Mouse (Mus musculus) thymus, postnatal 4 days (tissue): ENCODE data around the gene Rdh16.
"Not testable (repeated sequence)": the region's sequence is repeated elsewhere in the genome, so short reads cannot be mapped to it uniquely, and the experiment has no call there.

Experiments used
- DNase-seq: peaks from one replicate; pipeline ENCODE4 v3.0.0; 2021

The Rdh16 gene

DNA sequence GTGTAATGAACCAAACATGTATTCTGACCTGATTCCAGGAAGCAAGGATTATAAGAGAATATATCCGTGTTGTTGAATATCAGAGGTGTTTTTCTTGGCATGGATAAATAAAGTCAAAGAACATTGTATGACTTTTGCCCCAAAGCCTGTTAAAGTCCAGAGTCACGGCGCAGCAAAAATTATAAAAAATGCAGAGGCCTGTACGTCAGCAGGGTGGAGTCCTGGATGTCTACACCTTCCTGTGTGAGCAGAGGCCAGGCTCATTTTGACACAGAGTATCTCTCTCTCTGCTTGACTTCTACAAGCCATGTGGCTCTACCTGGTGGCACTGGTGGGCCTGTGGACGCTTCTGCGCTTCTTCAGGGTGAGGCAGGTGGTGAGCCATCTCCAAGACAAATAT, at the start of gene Rdh16:
TSS of gene Rdh16 (plus strand) at position 262 of the 400 bp plus-strand sequence.
- DNase-seq, result no peak

DNA sequence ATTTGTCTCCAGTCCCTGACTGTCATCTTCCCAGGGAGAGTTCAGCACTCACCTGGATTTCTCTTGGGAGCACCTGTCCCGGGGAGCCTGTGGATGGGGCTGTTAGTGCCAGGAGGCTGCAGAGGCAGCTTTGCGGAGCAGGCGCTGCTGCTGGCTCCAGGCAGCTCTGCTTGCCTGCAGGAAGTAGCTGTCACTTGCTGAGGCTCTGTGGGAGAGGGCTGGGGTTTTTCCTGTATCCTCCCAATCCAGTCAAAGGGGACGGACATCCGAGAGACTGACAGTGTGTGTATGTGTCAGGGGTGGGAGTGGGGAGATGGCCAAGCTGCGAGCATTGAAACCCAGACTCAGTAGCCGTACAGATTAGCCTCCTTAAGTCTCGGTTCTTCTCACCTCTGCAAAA, 49.4 kb upstream of the Rdh16 start, which contains the start of gene Gpr182:
TSS of gene Gpr182 (minus strand) at position 185 of the 400 bp plus-strand sequence.
- DNase-seq, result no peak

DNA sequence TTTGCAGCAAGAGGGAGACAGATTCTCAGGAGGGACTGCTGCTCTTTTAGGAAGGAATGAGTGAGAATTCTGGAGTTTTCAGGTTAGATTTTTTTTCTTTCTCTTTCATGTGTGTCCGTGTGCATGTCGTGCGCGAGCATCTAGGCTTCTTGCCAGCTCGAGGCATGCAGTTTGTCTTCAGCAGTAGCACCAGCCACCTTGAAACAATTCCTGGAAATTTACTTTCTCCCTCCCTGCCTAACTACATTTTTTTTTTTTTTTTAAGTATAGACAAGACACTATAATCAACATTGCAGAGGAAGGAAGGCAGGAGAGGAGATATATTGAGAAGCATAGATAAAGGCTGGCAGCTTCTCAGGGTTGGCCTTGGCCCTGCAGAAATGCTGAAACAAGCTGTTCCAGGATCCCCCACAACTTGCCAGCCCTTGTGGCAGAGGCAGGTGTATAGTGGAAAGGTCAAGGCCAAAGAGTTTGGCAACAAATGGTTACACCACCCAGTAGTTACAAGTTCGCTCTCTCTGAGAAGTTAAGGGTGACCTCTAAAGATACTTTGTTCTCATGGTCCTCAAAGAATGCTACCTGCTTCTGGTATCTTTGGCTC, 46.3 kb upstream of the Rdh16 start:
- DNase-seq, result no peak

DNA sequence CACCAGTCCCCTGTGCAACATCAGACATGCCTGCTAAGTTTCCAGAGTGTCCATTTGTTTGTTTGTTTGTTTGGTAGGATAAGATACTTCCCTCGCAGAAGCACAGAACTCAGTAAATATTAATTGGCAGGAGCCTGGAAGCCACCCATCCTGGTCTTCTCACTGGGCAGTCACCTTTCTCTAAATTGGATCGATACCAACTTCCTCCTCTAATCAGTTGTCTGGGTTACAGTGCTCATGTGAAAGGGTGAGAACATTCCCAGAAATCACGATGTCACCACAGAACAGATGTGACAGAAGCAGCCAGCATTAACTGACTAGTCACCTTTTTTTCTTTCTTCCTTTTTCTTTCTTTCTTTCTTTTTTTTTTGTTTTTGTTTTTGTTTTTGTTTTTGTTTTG, 45.7 kb upstream of the Rdh16 start:
- no peak for DNase-seq

DNA sequence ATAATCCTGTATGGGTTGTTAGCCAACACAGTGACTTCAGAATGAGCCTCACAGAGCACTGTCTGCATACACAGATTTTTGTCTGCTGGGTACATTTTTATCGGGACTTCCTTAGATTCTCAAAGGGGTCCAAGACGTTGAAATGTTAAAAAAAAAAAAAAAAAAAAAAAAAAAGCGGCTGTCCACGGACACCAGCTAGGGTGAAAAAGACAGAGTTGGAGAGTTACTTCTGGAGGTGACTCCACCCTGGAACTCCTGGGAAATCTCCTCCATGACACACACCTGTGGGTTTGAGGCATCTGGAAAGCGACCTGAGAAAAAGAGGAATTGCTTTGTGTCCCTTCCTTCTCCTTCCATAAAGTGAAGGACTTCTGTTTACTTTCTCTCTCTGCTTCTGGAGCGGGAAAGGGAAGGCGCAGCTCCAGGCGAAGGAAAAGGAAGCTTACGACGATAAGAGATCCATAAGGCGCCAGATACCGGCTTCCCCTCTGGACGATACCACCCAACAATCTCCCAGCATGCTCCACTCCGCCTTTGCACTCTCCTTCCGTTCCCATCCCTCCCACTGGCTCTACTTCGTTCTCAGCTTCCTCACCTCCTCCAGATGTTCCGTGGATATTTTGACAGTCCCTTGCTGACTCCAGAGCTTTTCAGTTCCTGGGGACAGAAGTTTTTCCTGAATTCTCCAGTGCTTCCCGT, 45.0 kb upstream of the Rdh16 start:
- no peak for DNase-seq

DNA sequence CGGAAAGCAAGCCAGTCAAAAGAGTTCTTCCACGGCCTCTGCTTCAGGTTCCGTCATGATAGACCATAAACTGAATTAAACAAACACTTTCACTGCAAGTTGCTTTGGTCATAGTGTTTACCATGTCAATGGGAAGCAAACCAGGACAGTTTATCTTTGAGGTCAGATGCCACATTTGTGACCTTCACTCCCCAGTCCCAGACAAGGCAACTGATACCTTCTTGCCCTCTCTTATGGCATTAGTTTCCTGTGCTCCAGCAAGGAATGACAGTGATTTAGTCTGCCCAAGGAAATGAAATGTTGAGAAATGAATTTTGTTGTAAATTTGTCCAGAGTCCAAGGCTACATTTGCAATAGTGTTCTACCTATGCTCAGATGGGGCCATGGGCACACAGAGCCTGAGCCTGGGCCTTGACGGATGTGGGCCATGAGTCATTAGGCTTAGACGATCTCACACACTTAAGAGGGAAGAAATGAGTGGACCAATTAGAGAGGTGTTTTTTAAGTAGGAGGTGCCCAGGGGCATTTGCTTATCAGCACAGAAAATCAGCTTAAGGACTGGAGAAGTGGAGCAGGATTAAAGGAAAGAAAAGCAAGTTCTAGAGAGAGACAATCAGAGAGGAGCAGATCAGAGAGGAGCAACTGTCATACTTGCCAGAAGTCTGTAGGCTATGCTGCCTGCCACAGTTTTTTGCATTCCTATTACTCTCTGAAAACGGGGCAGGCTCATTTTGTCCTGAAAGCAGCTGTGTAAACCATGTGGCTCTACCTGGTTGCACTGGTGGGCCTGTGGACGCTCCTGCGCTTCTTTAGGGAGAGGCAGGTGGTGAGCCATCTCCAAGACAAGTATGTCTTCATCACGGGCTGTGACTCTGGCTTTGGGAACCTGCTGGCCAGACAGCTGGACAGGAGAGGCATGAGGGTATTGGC, 41.5 kb upstream of the Rdh16 start, which contains the start of the genes Rdh1 and Rdh16f1:
TSS of gene Rdh1 (plus strand) at position 541 of the 930 bp plus-strand sequence.
TSS of gene Rdh16f1 (plus strand) at position 607 of the 930 bp plus-strand sequence.
- no peak for DNase-seq

DNA sequence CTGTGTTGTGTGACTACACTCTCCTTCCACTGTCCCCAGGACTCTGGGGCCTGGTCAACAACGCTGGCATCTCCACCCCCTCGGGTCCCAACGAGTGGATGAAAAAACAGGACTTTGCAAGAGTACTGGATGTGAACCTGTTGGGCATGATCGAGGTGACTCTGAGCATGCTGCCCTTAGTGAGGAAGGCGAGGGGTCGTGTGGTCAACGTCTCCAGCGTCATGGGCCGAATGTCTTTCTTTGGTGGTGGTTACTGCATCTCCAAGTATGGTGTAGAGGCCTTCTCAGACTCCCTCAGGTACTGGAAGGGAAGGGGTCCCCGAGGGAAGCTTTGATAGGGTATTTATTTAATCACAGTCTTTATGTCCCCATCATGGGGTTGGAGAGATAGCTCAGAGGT, 38.0 kb upstream of the Rdh16 start:
- DNase-seq, result not testable (repeated sequence)

DNA sequence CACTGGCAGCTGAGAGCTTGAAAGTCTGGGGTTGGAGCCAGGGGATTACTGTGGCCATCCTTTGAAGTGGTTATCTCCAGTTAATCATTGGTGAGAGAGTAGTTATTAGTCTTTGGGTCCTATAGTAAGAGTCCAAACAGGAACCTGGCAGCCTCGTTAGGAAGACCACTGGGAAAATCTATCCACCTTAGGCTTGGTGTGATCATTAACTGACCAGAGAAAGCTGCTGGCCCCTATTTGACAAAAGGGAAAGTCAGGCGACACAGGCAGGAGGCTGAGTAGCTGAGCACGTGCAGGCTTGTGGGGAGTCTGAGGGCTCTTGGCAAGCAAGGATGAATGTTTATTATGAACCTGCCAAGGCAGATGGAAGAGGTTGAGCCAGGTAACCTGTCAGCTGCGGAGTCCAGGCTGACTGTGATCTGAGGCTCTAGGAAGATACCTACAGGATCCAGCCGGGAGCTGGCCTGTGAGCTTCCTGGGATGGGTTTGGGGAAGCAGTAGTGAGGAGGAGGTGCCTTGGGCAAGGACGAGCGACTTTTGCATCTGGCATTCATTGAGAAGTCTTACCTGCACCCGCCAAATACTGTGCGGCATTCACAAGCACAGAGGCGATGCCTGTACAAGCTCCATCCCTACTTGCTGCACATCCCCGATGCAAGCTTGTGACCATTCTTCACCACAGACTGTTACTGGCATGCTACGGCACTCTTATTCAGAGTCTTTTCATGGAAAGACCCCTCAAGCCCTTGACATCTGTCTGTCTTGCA, 36.9 kb upstream of the Rdh16 start:
- DNase-seq, result no peak

DNA sequence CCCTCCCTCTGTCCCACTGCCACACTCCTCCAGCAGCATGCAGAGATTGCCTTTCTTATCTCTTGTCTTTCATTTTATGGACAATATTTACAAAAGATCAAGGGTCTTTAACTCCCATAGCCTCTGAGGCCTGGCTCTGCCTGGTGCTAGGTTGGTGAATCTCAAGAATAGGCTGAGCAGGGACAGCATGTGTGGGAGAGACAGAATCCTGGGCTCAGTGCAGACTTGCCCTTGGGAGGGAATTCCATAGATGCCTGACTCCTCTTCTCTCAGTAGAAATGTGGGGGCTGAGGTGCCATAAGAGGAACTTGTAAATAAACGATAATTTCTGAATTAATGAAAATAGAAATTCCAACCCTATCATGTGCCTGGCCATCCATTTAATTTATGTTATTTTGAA, 34.4 kb upstream of the Rdh16 start:
- DNase-seq, result no peak

DNA sequence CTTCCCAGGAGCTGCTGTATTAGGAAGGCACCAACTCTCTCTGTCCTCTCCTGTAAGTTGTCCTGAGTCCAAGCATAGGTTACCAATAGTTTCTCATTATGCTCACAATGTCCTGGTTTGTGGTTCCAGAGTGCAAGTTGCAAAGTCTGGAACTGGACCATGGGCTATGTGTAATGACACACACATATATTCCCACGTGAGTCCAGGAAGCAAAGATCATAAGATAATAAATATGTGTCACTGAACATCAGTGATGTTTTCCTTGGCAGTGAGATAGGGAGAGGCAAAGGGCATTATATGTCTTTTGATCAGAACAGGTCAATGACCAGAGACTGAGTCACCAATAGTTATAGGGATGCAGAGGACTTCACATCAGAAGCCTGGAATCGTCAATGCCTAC, 24.9 kb upstream of the Rdh16 start, which contains the start of gene Rdh9:
TSS of gene Rdh9 (plus strand) at position 376 of the 400 bp plus-strand sequence.
- DNase-seq, result no peak

DNA sequence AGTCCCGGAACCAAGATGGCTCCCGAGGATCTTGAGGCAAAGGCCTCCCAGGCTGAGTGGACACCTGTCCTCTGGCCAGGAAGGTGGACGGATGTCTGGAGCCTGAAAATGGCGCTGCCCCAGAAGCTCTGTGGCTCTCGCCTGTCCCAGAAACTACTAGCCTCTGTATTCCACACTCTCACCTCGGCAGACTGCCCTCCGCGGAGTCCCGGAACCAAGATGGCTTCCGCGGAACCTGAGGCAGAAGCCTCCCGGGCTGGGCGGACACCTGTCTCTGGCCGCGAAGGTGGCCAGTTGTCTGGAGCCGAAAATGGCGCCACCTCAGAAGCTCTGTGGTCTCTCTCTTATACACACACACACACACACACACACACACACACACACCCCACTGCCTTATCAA, 18.6 kb upstream of the Rdh16 start:
- DNase-seq, result not testable (repeated sequence)

DNA sequence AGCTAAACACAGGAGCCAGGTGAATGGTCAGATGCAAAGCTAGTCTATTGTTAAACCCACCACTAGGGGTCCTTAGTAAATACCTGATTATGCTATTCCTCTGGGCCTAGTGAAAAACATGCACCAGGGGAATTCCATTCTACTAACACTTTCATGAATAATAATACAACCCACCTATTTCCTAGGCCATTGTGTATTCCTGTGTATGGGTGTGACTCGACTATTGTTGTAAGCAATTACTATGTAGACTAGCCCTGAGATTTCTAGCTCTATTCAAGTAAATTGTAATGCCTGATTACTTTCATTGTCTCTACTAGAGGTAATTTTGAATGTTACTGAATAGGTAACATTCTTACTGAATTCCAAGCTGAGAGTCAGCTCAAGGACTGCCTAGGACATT, 15.5 kb upstream of the Rdh16 start:
- not testable (repeated sequence) for DNase-seq

DNA sequence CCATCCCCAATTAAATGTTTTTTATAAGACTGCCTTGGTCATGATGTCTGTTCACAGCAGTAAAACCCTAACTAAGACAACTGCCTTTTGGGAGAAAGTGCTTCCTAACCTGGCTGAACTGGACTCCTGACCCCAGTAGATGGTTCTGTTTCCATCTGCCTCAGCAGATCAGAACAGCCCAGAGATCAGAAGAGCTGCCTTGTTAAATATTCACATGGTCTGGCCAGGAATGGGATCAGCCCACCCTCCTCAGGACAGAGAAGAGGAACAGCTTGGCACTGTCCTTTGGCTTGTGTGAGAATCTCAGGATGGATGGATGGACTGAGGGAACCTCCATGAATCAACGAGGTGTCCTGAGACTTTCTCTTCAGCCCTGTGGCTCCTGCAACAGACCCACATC, 1.7 kb upstream of the Rdh16 start:
- no peak for DNase-seq

DNA sequence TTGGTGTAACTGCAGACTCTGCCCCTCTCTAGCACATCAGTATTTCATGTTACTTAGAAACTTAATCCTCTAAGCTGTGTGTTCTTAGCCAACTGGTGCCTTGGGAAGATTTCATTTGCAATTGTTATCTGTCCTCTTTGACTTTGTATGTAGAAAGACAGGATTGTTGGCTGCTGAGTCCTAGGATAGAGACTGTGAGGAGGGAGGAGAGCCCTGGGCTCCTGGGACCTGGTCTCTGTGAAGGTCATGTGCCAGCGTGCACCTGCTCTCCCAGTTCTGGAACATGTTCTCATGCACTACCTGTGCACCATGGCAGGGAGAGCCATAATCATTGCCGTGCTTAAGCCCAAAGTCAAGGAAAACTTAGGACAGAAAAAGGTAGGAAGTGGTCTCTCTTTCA, 660 bp downstream of the Rdh16 start:
- no peak for DNase-seq

DNA sequence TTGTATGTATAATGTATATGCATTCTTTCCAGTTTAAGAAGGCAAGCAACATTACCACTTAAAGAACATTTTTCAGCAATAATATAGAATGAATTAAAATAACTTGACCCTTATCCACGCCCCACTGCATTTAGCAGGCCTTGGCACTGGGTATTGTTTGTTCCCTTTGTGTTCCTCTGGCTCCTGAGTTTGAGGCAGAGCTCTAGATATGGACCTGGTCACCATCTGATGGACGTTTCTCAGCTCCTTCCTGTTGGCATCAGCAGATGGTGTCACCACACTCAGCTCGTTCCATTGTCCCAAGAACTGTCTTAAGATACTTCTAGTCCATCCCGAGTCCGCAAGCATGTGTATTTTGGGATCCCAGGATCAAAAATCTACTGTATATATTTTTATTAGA, 1.3 kb downstream of the Rdh16 start:
- no peak for DNase-seq

DNA sequence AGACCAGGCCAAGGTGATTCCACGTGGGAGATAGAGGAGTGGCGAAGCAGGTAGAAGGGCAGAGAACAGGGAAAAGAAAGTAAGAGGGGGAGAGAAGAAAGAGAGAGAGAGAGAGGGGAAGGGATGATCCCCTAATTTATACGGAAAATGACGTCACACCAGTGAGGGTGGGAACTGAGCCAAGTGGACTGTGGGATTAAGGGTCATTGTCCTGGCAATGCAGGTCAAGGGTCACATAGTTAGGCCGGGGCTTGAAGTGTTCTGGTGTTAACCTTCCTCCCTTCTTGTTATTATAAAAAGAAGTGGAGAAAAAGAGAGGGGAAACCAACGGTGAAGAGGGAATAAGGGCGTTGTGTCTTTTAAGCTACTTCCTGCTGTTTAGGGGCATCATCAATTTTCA, 3.5 kb downstream of the Rdh16 start:
- no peak for DNase-seq

DNA sequence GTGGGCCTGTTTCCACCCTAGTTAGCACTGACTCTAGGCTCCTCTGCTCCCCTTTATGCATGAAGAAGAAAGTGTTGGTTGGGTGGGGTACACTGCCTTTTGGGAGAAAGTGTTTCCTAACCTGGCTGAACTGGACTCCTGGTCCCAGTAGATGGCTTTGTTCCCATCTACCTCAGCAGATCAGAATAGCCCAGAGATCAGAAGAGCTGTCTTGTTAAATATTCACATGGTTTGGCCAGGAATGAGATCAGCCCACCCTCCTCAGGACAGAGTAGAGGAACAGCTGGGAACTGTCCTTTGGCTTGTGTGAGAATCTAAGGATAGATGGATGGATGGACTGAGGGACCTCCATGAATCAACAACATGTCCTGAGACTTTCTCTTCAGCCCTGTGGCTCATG, 14.9 kb downstream of the Rdh16 start:
- DNase-seq, result no peak

DNA sequence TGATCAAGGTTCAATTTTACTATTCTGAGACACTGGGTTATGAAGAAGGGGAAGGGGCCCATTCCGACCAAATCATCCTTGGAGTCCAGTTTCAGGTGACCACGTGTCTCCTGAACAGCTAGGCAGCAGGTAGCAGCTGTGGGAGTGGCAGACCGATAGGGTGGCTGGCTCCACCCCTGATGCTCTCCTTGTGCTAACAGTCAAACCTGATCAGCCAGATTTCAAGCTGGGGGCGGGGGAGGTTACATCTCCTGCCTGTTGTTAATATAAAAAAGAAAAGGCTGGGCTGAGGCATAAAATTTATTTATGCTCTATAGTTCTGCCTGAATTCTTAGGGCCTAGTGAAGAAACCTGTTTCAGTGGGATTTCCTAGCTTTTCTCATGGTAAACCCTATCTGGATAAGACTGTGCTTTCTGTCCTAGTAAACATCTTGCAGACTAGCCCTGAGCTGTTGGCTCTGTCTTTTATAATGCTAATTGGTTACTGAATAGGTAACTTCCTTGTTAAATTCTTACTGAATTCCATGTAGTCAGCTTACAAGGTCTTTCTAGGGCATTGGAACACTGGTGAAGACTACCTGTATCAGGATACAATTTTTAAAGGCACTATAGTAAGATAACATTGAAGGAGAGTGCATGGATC, 16.4 kb downstream of the Rdh16 start:
- DNase-seq, result not testable (repeated sequence)

DNA sequence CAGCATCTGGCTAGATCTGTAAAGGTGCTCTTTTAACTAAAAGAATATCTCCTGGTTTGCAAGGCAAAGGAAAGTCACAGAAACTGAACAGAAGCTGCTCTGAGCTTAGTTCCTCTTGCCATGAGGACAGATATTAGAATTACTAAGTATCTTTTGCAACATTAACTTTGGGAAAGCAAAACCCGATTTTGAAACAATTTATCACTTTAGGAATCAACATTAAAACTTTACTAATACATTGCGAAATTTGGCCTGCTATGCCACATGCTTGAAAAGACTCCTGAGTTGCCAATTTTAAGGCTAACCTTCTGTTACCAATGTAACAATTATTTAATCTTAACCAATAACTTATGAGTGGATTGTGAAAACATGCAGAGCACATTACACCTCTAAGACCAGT, 20.9 kb downstream of the Rdh16 start:
- DNase-seq, result not testable (repeated sequence)

DNA sequence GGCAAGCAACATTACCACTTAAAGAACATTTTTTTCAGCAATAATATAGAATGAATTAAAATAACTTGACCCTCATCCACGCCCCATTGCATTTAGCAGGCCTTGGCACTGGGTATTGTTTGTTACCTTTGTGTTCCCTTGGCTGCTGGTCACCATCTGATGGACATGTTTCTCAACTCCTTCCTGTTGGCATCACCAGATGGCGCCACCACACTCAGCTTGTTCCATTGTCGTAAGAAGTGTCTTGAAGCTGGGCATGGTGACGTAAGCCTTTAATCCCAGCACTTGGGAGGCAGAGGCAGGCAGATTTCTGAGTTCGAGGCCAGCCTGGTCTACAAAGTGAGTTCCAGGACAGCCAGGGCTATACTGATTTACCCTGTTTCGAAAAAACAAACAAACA, 24.4 kb downstream of the Rdh16 start:
- peak; percentile 24 for DNase-seq

DNA sequence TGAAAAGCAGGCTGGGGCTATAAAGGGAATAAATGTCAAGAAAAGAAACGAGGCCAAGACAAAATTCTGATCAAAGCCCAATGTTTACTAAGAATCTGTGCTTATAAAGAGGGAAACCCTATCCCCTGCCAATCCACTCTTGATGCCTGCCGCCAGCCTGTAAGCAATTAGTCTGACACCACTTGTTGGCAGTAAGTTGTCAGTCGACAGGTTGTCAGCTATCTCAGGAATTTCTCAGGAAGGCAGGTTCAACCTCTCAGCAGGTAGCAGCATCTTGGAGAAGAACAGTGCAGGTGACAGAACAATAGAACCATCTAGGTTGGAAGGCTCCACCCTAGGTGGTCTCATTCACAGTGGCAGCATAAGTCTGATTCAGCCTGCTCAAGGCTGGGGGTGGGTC, 28.2 kb downstream of the Rdh16 start:
- DNase-seq, result no peak

DNA sequence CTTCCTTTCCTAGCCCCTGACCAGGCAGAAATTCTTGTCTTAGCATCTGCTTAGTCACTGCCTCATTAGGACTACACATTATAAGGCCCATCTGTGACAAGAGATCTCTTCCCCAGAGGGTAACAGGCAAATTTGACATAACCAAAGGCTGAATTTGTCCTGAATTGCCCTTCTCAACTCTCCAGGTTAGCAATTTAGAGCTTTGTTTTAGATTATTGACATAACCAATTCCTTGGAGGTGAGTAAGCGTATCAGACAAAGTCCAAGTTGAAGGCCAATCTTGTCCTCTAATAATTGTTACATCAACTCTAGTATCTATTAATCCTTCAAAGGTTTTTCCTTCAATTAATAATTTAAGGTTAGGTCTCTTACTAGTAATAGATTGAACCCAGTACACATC, 33.2 kb downstream of the Rdh16 start:
- not testable (repeated sequence) for DNase-seq
